Mouse (Mus musculus): ENCODE measurements at regions not wholly inside any gene's neighbourhood (a gene's known extent, or its start where the extent isn't known, plus 50 kb on each side); places are given as distances from the start of the nearest gene placed in this dataset.
"Not testable (repeated sequence)": the region's sequence is repeated elsewhere in the genome, so short reads cannot be mapped to it uniquely, and the experiment has no call there.

GRCm38 (mm10) chr12:115861759-115862158, 185.8 kb upstream of the Zfp386 start:
- DNase-seq (ENCODE audit: low read depth, low spot score) = peak; percentile 13

GRCm38 (mm10) chr12:115865059-115865756, 182.3 kb upstream of the Zfp386 start:
- DNase-seq (ENCODE audit: low read depth, low spot score) = not testable (repeated sequence)

GRCm38 (mm10) chr12:115868631-115869030, 178.9 kb upstream of the Zfp386 start:
- peak; percentile 14 for DNase-seq (ENCODE audit: low read depth, low spot score)

GRCm38 (mm10) chr12:115872451-115872850, 175.1 kb upstream of the Zfp386 start:
- DNase-seq (ENCODE audit: low read depth, low spot score) = peak; percentile 6

- not testable (repeated sequence) for DNase-seq (ENCODE audit: low read depth, low spot score)
Observed at GRCm38 (mm10) chr12:115873976-115874375, 173.5 kb upstream of the Zfp386 start.

- DNase-seq (ENCODE audit: low read depth, low spot score) = no peak
Observed at GRCm38 (mm10) chr12:115883719-115884118, 163.8 kb upstream of the Zfp386 start.

- DNase-seq (ENCODE audit: low read depth, low spot score) = peak; percentile 12
Observed at GRCm38 (mm10) chr12:115887976-115888375, 159.5 kb upstream of the Zfp386 start.

- DNase-seq (ENCODE audit: low read depth, low spot score) = not testable (repeated sequence)
Observed at GRCm38 (mm10) chr12:115892656-115893055, 154.9 kb upstream of the Zfp386 start.

- DNase-seq (ENCODE audit: low read depth, low spot score) = not testable (repeated sequence)
Observed at GRCm38 (mm10) chr12:115912226-115912625, 135.3 kb upstream of the Zfp386 start.

GRCm38 (mm10) chr12:115915420-115915819, 132.1 kb upstream of the Zfp386 start:
- not testable (repeated sequence) for DNase-seq (ENCODE audit: low read depth, low spot score)

GRCm38 (mm10) chr12:115920119-115920518, 127.4 kb upstream of the Zfp386 start:
- peak; percentile 46 for DNase-seq (ENCODE audit: low read depth, low spot score)

GRCm38 (mm10) chr12:115923999-115924398, 123.5 kb upstream of the Zfp386 start:
- peak; percentile 23 for DNase-seq (ENCODE audit: low read depth, low spot score)

GRCm38 (mm10) chr12:115925542-115925941, 122.0 kb upstream of the Zfp386 start:
- DNase-seq (ENCODE audit: low read depth, low spot score) = not testable (repeated sequence)

- peak; percentile 60 for DNase-seq (ENCODE audit: low read depth, low spot score)
Observed at GRCm38 (mm10) chr12:115952325-115952724, 95.2 kb upstream of the Zfp386 start.

GRCm38 (mm10) chr12:115955477-115956177, 91.9 kb upstream of the Zfp386 start:
- peak; percentile 33 for DNase-seq (ENCODE audit: low read depth, low spot score)

GRCm38 (mm10) chr12:115963701-115964100, 83.8 kb upstream of the Zfp386 start:
- not testable (repeated sequence) for DNase-seq (ENCODE audit: low read depth, low spot score)

GRCm38 (mm10) chr12:115967522-115967921, 80.0 kb upstream of the Zfp386 start:
- peak; percentile 12 for DNase-seq (ENCODE audit: low read depth, low spot score)
